Mouse (Mus musculus): ENCODE results near the gene Mpdu1.

Gene Mpdu1

DNA sequence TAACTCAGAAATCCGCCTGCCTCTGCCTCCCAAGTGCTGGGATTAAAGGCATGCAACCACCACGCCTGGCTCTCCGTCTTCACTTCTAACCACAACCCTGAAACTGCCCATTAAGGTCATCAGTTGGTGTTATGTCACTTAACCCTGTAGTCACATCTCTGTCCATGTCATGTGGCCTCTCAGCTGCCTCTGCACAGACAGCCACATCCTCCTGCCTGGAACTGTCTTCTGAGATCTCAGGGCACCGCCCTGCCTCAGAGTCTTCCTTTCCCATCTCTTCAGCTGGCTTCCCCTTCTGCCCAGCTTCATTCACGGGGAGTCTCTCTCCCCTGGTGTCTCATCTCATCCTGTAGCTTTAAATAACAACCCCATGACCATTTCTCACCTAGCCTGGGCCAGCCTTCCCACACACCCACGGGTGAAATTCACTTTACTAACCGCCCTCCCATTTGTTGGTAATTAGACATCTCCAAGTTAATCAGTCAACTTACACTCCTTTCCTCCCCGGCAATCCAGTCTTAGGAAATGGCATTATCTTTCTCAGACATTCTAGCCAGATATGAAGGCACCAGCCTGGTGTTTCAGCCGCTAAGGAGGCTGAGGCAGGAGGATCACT, 29.9 kb upstream of the Mpdu1 start:
- DNase-seq (ENCODE audit: extremely low read depth, insufficient read length, low spot score), result no peak

DNA sequence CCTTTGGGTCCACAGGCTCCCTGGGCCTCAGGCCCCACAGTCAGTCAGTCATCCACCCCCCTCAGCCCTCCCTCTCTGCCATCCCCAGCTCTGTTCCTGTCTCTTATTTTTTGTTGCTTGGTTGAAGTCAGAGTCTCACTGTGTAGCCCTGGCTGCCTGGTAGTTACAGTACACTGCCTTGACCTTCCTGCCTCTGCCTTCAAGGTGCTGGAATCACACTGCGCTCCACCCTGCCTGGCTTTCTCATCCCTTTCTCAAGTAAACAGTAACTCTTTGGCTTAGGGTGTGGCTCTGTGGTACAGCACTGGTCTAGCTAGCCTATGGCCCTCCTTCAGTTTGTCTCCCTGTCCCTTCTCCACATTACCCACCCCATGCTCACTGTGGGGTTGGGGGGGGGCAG, 27.4 kb upstream of the Mpdu1 start:
- DNase-seq (ENCODE audit: extremely low read depth, insufficient read length, low spot score), result no peak

DNA sequence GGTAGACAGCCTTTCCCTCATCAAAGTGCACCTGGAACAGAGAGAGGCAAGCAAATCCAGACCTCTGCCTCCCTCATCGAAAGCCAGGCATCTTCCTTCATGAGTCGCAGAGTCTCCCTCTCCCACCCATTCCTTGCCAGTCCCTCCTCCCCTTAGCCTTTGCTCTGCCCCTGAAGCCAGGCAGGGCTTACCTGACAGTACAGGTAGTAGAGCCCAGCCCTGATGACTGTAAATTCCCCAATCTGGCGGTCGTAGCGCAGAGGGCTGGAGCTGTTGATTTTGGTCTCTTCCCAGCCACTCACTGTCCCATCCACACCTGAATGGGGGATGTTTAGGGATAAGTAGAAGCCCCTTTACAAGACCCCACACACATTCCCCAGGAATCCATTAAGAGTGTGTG, 24.6 kb upstream of the Mpdu1 start:
- DNase-seq (ENCODE audit: extremely low read depth, insufficient read length, low spot score), result no peak

DNA sequence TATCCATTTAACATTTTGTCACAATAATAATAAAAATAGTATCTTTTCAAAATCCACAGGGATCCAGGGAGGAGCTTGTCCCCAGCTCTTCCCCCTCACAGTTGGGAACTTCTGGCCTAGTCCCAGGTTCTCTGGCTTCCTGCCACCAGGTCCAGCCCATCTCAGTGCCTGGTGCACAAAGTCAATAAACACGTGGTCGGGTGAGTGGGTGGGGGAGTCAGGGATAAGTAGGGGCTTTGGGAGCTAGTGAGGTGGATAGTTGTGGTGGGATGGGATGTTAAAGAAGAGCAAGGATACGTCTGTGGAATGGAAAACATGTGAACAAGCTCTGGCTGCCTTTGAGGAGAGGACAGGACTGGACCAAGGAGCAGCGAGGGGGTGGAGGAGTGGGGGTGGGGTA, 23.9 kb upstream of the Mpdu1 start:
- peak; percentile 53 for DNase-seq (ENCODE audit: extremely low read depth, insufficient read length, low spot score)

DNA sequence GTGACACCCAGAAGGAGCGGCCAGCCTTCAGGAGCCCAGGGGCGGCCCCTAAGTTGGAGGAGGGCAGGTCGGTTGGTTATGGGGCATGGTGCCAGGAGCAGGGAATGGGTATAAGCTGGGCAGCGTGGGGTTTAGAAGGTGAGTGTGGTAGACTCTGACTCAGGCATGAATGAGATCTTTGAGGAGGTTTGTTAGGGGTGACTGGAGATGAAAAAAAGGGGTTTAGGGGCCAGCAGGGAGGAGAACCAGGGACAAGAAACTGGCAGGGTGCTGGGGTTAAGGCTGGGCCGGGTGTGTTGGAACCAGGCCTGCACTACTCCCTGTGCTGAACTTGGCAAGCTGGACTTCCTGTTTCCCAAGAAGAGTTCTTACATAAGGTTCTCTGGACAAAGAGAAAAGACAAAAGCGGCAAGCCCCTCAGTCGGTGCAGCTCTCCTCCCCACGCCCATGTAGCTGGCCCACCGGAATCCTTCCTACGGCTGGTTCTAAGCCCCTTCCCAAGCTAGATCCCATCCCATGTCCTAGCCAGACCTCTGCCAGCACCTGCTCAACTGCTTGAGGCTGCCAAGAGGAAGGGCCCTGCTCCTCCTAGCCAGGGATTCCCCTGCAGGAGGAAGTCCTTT, 23.2 kb upstream of the Mpdu1 start, which contains the start of gene Tnfsf13:
Tnfsf13 (minus strand) TSS at position 259 of the 623 bp plus-strand sequence.
- DNase-seq (ENCODE audit: extremely low read depth, insufficient read length, low spot score), result peak; percentile 93

DNA sequence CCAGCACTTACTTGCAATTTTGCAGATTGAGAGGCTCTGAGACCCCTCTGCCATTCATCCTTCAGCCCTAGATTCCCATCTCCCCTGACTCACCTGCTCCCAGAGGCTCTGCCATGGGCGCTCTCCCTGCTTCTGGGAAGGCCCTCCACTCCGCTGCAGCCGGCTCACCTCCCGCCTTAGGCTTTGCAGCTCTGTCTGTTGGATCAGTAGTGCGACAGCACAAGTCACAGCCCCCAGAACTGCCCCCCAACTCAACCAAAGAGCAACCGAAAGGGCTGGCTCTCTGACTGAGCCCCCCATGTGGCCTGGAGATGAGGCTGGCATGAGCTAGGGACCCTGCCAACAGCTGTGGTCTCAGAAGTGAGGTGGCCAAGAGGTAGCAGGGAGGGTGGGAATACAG, 22.5 kb upstream of the Mpdu1 start:
- no peak for DNase-seq (ENCODE audit: extremely low read depth, insufficient read length, low spot score)

DNA sequence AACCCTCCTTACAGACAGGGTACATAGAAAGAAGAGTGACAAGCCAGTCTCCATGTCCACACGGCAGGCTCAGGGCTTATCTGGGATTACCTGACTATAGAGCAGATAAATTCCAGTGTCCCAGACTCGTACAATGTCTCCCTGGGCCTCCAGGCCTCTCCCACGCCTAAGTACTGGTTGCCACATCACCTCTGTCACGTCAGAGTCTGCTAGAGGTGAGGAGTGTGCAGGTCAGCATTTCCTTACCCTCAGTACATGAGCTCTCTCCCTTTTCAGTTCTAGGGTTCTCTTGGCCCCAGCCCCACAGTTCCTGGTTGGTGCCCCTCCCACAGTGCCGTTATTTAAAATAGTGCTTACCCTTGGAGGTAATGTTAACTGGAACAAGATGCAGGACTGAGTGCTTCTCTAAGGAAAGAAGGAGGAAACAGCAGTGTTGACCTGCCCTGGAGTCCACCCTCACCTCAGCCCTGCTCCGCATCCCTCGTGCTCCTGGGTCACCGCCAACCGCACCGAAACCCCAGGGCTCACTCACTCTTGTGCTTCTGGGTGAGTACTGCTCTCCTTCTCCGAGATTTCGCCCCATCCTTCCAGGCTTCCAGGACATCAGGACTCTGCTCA, 21.8 kb upstream of the Mpdu1 start:
- DNase-seq (ENCODE audit: extremely low read depth, insufficient read length, low spot score), result no peak

DNA sequence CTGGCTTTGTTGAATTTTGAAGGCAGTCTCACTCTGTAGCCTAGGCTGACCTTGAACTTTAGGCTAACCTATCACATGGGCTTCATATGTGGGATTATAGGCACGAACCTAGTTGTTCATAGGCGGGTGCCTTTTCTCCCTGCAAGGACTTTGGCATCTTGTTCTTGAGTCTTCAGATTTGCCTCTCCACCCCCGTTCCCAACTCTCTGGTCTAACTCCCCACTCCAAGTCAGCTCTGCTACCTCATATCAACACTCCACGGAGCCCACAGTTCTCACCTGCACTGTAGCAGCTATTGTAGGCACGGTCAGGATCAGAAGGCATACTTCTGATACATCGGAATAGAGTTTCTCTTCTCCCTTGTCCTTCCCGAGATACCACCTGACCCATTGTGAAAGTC, 21.1 kb upstream of the Mpdu1 start:
- no peak for DNase-seq (ENCODE audit: extremely low read depth, insufficient read length, low spot score)

DNA sequence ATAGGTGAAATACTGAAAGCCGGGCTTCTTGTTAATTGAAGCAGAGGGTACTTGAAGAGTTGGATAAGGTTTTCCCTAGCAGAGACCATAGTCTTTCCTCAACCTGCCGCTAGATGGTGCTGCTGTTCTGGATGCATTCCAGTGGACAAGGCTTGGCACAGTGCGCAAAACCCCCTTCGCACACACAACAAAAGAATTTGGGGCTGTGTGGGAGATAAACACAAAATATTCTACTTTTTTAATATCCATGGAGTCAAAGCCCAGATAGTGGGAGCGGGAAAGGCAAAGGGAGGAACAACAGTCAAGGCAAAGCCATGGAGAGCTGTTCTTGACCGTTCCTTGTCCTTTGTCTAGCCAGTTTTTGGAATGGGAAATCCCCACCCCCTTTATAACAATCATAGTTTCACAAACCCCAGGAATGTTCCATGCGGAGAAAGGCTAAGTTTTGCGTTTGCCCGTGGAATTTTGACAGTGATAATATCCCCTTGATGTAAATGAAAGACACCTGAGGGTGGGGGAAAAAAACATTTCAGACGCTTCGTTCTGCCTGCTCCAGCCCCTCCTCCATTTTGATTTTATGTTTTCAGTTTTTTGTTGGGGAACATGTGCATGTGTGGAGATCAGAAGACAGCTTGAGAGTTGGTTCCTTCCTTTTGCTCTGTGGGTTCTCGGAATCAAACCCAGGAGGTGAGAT, 20.5 kb upstream of the Mpdu1 start:
- peak; percentile 54 for DNase-seq (ENCODE audit: extremely low read depth, insufficient read length, low spot score)

DNA sequence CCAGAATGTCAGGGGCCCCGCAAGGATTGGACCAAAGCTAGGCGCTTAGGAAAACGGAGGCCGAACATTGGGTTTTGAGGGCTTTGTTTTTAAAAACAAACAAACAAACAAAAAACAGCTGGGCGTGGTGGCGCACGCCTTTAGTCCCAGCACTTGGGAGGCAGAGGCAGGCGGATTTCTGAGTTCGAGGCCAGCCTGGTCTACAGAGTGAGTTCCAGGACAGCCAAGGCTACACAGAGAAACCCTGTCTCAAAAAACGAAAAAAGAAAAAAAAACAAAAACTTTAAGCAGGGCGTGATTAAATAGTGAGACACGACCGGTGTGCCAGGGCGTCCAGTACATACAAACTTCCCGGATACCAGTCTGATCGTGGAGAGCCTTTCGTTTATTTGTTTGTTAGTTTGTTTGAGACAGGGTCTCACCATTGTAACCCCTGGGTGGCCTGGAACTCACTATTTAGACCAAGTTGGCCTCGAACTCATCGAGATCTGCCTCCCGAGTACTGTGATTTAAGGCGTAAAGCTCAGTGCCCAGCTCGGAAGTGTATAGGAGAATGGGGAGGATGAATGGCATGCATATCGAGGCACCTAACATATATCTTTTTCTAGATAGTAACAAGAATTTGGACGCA, 19.9 kb upstream of the Mpdu1 start:
- DNase-seq (ENCODE audit: extremely low read depth, insufficient read length, low spot score), result no peak

DNA sequence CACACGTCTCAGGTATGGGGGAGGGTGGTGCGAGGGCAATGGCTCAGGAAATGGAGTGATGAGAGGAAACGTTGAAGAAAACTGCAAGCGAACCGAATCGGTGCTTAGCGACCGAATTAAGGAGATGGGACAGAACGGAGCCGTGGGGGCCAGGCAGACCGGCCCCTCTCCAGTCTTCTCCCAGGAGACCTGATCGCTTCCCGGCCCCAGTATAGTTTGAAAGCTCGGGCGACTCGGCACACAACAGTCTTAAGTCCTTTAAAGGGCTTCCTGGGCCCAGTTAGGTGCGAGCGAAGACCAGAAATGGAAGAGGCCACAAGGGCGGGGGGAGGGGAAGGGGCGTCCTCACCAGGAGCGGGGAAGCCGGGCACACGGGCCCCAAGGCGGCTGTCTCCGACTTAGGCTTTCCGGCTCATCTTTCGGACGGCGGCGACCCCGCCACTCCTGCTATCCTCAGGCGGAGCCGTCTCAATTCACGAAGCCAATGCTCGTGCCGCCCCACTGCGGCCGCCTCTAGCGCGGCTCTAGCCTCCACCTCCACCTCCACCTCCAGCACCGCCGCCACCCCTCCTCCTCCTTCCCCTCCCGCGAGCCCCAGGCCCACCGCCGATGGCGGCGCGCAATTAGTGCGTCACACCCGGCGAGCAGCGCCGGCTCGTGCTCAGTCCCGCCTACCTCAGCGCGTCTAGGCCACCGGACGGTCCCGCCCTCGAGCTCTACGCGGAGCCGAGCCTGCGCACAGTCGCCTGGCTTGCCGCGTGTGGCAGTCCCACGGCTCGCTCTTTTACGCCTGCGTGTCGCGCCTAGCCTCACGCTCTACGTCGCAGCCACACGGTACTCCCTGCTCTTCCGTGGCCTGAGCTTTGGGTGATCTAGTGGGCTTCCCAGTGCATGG, 19.1 kb upstream of the Mpdu1 start, which contains the start of gene Senp3:
Senp3 (minus strand) TSS at position 771 of the 895 bp plus-strand sequence.
- DNase-seq (ENCODE audit: extremely low read depth, insufficient read length, low spot score), result peak; percentile 97

DNA sequence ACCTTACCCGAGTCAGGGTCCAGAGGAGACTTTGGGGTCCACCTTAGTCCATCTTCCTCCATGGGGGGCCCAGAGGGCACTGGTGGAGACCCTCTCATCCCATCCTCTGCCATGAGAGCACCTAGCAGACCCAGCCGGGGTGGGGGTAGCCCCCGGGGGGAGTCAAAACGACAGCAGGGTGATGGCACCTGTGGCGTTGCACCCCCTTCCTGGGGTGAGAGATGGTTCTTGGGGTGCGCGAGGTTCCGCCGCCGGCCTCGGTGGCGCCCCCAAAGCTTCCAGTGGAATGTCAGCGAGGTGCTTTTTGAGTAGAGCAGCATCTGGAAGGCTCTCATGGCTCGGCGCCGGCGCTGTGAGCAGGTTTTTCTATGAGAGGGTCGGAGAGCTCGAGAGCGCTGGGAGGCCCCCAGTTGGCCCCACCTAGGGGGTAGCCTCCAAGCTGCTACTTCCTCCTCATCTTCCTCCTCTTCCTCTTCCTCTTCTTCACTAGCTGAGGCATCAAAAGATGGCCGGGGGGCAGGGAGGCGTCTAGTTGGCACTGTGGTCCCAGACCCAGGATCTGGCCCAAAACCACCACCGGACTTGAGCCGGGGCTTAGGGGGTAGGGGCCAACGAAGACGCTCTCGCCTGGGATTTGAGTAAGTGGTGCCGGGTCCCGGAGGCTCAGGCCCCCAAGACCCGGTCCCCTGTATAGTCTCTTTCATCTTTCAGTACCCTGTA, 17.9 kb upstream of the Mpdu1 start:
- DNase-seq (ENCODE audit: extremely low read depth, insufficient read length, low spot score), result no peak

DNA sequence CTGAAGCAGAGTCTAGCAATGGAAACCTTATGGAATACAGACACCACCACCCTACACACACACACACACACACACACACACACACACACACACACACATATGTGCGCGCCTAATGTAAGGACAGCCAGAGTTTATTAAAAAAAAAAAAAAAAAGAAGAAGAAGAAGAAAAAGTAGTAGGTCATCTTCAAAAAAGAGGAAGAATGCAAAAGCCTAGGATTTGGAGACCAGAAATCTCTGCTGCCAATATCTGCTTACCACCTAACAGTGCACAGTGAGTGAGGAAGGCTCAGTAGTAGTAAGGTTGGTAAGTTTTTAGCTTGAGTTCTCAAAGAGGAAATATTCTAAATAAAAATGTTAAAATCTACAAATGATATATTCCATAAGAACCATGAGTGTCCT, 16.7 kb upstream of the Mpdu1 start:
- DNase-seq (ENCODE audit: extremely low read depth, insufficient read length, low spot score), result no peak

DNA sequence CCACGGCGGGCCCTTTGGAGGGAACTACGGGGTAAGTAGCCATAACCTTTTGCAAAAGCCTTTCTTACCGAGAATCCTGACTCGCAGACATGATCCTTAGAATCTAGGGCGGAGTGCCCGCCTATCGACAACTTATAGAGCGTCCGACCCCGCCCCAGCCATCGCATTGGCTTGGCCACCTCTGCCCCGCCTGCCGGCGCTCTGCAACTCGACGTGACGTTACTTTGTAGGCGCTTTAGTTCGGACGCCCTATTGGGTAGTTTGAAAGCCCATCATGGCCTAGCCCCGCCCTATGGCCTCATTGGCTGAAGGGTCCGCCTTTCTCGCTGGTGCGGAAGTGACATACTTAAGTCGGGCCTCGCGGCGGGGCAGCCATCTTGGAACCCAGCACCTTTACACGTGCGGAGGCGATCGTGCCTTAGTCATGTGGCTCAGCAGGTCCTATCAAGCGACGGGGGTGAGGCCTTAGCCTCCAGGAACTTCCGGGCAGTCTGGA, 9.8 kb upstream of the Mpdu1 start, which contains the start of gene Eif4a1:
Eif4a1 (minus strand) TSS at position 213 of the 496 bp plus-strand sequence.
- DNase-seq (ENCODE audit: extremely low read depth, insufficient read length, low spot score), result peak; percentile 100

DNA sequence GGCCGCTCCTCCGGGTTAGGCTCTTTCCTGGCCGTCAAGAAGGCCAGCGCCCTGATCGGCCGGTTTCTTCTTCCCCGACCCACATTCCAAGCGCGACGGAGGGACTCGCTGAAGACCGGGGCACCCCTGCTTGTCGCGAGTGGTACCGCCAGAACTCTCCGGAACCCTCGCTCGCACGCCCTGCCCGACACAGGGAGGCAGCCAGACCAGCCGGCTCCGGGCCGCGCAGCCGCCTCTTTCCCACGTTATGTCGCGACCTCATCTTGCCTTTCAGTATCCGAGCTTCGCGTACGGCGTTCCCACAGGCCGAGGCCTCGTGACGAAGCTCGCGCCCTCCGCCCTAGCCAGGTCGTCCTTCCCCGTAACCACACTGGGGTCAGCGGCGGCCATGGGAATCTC, 9.3 kb upstream of the Mpdu1 start:
- no peak for DNase-seq (ENCODE audit: extremely low read depth, insufficient read length, low spot score)

DNA sequence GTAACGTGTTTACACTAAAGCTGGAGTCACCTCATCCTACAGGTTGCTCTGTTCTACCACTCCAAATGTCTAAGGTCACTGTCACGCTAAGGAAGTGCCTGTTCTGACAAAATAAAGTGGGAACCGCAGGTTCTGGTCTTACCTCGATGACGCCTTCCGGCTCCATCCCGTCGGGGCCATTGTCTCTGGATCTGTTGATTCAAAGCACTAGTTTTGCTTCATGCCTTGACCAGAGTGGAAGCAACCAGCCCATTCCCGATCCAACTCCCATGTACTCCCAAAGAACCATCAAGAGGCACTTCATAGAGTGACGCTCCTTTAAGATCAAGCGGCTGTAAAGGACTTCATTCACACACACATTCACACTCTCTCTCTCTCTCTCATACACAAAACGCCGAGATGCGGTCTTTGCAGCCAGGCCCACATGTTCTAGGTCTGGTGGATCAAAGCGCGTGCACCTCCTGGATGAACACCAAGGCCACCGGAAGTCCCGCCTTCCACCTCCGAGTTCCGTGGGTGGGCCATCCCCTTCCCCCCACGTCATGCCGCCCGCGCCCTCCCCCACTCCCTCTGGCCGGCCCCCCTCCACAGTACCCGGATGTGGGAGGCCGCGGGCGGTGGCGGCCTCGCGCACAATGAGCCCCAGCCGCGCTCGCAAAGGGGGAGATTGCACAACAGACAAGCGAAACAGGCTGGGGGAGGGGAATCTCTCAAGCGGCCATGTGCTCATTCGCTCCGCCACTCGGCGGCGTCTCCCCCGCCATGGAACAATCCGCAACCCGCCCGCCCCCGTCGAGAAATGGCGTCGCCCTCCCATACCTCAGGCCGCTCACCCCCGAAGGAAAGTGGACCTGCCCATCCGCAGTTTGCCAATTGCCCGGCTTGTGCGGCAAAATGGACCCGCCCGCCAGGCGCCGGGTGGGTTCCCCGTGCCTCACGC, 8.6 kb upstream of the Mpdu1 start:
- DNase-seq (ENCODE audit: extremely low read depth, insufficient read length, low spot score), result peak; percentile 94

DNA sequence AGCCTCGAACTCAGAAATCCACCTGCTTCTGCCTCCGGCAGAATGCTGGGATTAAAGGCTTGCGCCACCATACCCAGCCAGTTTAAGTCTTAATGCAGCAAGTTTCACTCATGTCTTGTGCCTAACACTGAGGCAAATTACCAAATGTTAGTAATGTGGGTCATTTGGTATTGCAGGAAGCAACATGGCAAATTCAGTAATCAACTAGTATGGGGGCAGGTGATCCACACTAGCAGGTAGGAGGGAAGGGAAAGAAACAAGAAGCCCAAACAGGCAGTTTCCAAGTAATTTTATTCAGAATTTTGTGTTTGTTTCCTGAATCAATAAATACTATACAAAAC, 4.2 kb upstream of the Mpdu1 start:
- DNase-seq (ENCODE audit: extremely low read depth, insufficient read length, low spot score), result no peak

DNA sequence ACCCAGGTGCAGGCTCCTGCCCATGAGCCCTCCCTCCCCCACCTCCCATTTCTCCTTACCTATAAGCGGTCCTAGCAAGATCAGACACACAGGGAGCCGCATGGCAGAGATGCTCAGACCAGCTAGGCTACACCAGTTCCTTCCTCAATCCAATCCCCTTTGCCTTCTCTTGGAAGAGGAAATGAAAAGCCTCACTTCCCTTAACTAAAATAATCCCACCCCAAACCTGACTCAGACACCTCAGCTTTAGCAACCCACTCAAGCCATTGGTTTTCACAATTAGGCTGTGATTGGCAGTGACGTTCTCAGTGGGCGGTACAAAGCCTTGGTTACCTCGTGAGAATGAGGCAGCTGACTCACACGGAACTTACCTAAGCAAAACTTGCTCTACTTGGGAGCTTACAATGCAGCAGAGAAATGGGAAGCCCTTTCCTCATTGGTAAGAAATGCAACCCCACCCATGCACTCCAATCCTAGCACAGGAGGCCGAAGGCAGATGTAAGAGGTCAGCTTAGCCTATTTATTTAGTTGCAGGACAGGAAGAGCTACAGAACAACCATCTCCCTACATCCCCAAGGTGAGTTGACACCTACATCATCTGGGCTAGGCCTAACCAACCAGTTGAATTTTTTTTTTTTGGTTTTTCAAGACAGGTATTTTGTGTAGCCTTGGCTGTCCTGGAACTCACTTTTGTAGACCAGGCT, 3.7 kb upstream of the Mpdu1 start, which contains the start of gene Cd68:
Cd68 (minus strand) TSS at position 193 of the 704 bp plus-strand sequence.
- peak; percentile 68 for DNase-seq (ENCODE audit: extremely low read depth, insufficient read length, low spot score)
